Mouse (Mus musculus): ENCODE data around the gene Dock2. TPM values are rescaled to one million over a fixed set of nuclear protein-coding genes. Genes with fewer than 3 reads are reported as not detected.

Dock2 gene
- polyA plus RNA-seq, 1 experiment = 35.9 TPM

DNA sequence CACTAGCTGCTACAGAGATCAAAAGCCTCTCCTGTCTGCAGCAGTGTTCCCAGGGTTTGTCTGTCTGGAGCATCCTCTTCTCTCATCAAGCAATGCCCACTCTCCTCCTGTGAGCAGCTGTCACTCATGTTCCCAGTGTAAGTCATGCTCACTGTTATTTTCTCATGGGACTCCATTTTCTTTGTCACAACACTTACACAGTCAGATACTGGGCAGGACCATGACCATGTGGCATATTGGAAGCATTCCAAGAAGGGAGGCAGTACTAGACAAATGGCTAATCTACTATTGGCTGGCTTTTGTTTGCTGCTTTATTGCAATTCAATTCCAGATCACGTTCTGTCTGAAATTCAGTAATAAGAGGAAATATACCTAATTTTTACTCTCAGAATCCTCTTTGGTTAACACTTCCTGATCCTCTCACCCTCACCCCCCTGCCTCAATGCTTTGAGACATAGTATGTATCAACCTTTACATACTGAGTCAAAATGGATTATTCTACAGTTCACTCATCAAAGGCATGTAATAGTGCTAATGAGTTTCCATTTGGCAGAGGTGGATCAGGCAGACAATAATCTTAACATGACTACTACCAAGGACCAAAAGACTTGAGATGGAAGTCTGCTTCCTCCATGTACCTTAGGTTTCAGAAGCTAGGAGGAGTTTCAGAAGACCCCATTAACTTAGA, 398.5 kb downstream of the Dock2 start:
- WGBS = 57% methylated on average over 1 of the region's 1 CpGs
- Histone ChIP-seq H3K27ac (ENCODE audit: insufficient read depth, low read length) (no peak overlapping the region), H3K4me3 (ENCODE audit: extremely low read depth, insufficient read depth, insufficient read length) (no peak overlapping the region), H3K27me3 (ENCODE audit: control insufficient read depth, insufficient read depth, low read length) (no peaks in the 10 kb centered on the region), H3K36me3 (ENCODE audit: control insufficient read depth, insufficient read depth, low read length) (peaks cover 4% of the 10 kb centered on the region), H3K4me1 (ENCODE audit: control insufficient read depth, insufficient read depth, insufficient read length) (no peaks in the 10 kb centered on the region)
- DNase-seq (ENCODE audit: low read depth in 1 of 2, low spot score in 2 of 2) = no peak
- no peak for TF ChIP-seq CTCF (IDR thresholded peaks at IDR 0.05; ENCODE audit: extremely low read depth, insufficient read depth, insufficient read length, insufficient replicate concordance)
- TF ChIP-seq POLR2A (IDR thresholded peaks at IDR 0.05; ENCODE audit: low read depth, low read length) = no peak

DNA sequence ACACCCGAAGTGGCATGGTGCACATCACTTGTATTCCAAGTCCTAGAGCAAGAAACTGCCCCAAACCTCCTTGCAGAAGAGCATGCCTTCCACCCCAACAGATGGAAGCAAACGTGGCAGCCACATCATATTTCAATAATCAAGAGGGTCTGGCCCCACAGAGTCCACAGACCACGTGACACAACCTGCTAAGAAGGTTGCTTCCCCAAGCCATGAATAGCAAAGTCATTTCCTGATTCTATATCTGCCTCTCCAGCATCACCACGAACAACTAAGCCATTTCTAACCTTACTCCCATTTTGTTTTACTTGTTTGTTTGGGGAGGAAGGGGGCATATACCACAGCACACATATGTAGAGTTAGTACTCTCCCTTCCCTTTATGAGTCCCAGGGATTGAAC, 399.5 kb downstream of the Dock2 start:
- Histone ChIP-seq H3K36me3 (ENCODE audit: control insufficient read depth, insufficient read depth, low read length) (peaks cover 4% of the 10 kb centered on the region), H3K27ac (ENCODE audit: insufficient read depth, low read length) (no peak overlapping the region), H3K4me1 (ENCODE audit: control insufficient read depth, insufficient read depth, insufficient read length) (no peaks in the 10 kb centered on the region), H3K27me3 (ENCODE audit: control insufficient read depth, insufficient read depth, low read length) (no peaks in the 10 kb centered on the region), H3K4me3 (ENCODE audit: extremely low read depth, insufficient read depth, insufficient read length) (no peak overlapping the region)
- no peak for DNase-seq (ENCODE audit: low read depth in 1 of 2, low spot score in 2 of 2)
- WGBS = 45% methylated on average over 4 of the region's 4 CpGs
- TF ChIP-seq POLR2A (IDR thresholded peaks at IDR 0.05; ENCODE audit: low read depth, low read length) (no peak), CTCF (IDR thresholded peaks at IDR 0.05; ENCODE audit: extremely low read depth, insufficient read depth, insufficient read length, insufficient replicate concordance) (no peak)

- no peaks in the 10 kb centered on the region for H3K27me3 ChIP-seq (ENCODE audit: control insufficient read depth, insufficient read depth, low read length)
- no peak overlapping the region for H3K27ac ChIP-seq (ENCODE audit: insufficient read depth, low read length)
- no peak overlapping the region for H3K4me3 ChIP-seq (ENCODE audit: extremely low read depth, insufficient read depth, insufficient read length)
- DNase-seq (ENCODE audit: low read depth in 1 of 2, low spot score in 2 of 2) = no peak
- peaks cover 6% of the 10 kb centered on the region for H3K36me3 ChIP-seq (ENCODE audit: control insufficient read depth, insufficient read depth, low read length)
- 78% methylated on average over 3 of the region's 3 CpGs for WGBS
- TF ChIP-seq POLR2A (IDR thresholded peaks at IDR 0.05; ENCODE audit: low read depth, low read length) = no peak
- TF ChIP-seq CTCF (IDR thresholded peaks at IDR 0.05; ENCODE audit: extremely low read depth, insufficient read depth, insufficient read length, insufficient replicate concordance) = no peak
- H3K4me1 ChIP-seq (ENCODE audit: control insufficient read depth, insufficient read depth, insufficient read length) = no peaks in the 10 kb centered on the region
Measured at GRCm38 (mm10) chr11:34383501-34383900, 400.2 kb downstream of the Dock2 start.

DNA sequence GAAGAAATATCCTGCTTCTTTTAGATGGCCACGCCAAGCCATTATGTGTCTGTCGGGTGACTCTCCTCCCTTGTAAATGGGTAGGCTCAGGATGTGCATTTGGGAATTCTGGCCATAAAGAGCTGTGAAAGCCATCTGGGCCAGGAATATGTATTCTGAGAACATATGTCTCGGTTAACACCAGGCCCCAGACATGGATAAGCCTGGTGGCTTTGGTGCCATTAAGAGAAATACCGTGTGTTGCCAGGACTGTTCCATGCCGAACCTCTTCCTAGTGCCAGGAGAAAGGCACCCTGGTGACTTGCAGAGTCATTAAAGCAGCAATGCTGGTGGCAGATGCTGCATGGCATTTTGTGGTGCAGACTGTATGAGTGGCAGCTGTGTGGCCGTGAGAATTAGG, 406.0 kb downstream of the Dock2 start:
- WGBS = 92% methylated on average over 6 of the region's 6 CpGs
- no peak overlapping the region for H3K4me3 ChIP-seq (ENCODE audit: extremely low read depth, insufficient read depth, insufficient read length)
- H3K36me3 ChIP-seq (ENCODE audit: control insufficient read depth, insufficient read depth, low read length) = peaks cover 7% of the 10 kb centered on the region
- H3K27ac ChIP-seq (ENCODE audit: insufficient read depth, low read length) = no peak overlapping the region
- H3K4me1 ChIP-seq (ENCODE audit: control insufficient read depth, insufficient read depth, insufficient read length) = no peaks in the 10 kb centered on the region
- no peak for DNase-seq (ENCODE audit: low read depth in 1 of 2, low spot score in 2 of 2)
- TF ChIP-seq CTCF (IDR thresholded peaks at IDR 0.05; ENCODE audit: extremely low read depth, insufficient read depth, insufficient read length, insufficient replicate concordance) (no peak), POLR2A (IDR thresholded peaks at IDR 0.05; ENCODE audit: low read depth, low read length) (no peak)
- no peaks in the 10 kb centered on the region for H3K27me3 ChIP-seq (ENCODE audit: control insufficient read depth, insufficient read depth, low read length)

DNA sequence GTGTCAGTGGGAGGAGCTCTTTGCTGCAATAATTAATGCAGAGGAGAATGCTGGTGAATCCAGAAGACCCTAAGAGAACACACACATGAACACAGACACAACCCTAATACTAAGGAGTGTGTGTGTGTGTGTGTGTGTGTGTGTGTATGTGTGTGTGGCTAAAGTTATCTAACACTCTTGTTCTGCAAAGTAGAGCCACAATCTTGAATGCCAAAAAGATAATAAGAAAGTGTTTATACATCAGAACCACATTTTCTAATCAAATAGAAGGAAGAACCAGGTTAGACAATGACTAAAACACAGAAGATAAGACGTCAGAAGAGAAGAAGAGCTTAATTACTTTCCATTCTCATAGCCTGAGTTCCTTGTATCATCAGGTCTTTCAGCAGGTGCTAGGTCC, 408.1 kb downstream of the Dock2 start:
- H3K27ac ChIP-seq (ENCODE audit: insufficient read depth, low read length) = no peak overlapping the region
- no peaks in the 10 kb centered on the region for H3K4me1 ChIP-seq (ENCODE audit: control insufficient read depth, insufficient read depth, insufficient read length)
- peaks cover 3% of the 10 kb centered on the region; the same call in 1 of the 2 replicates for H3K36me3 ChIP-seq (ENCODE audit: control insufficient read depth, insufficient read depth, low read length)
- TF ChIP-seq POLR2A (IDR thresholded peaks at IDR 0.05; ENCODE audit: low read depth, low read length) (no peak), CTCF (IDR thresholded peaks at IDR 0.05; ENCODE audit: extremely low read depth, insufficient read depth, insufficient read length, insufficient replicate concordance) (no peak)
- 84% methylated on average over 1 of the region's 1 CpGs for WGBS
- DNase-seq (ENCODE audit: low read depth in 1 of 2, low spot score in 2 of 2) = no peak
- no peak overlapping the region for H3K4me3 ChIP-seq (ENCODE audit: extremely low read depth, insufficient read depth, insufficient read length)
- H3K27me3 ChIP-seq (ENCODE audit: control insufficient read depth, insufficient read depth, low read length) = no peaks in the 10 kb centered on the region

- no peak overlapping the region for H3K27ac ChIP-seq (ENCODE audit: insufficient read depth, low read length)
- H3K36me3 ChIP-seq (ENCODE audit: control insufficient read depth, insufficient read depth, low read length) = peaks cover 6% of the 10 kb centered on the region; the same call in 1 of the 2 replicates
- no peaks in the 10 kb centered on the region for H3K27me3 ChIP-seq (ENCODE audit: control insufficient read depth, insufficient read depth, low read length)
- no peak overlapping the region for H3K4me3 ChIP-seq (ENCODE audit: extremely low read depth, insufficient read depth, insufficient read length)
- 86% methylated on average over 4 of the region's 4 CpGs for WGBS
- TF ChIP-seq POLR2A (IDR thresholded peaks at IDR 0.05; ENCODE audit: low read depth, low read length) (no peak), CTCF (IDR thresholded peaks at IDR 0.05; ENCODE audit: extremely low read depth, insufficient read depth, insufficient read length, insufficient replicate concordance) (no peak)
- DNase-seq (ENCODE audit: low read depth in 1 of 2, low spot score in 2 of 2) = no peak
- H3K4me1 ChIP-seq (ENCODE audit: control insufficient read depth, insufficient read depth, insufficient read length) = no peaks in the 10 kb centered on the region
Measured at GRCm38 (mm10) chr11:34372224-34372623, 411.5 kb downstream of the Dock2 start.

DNA sequence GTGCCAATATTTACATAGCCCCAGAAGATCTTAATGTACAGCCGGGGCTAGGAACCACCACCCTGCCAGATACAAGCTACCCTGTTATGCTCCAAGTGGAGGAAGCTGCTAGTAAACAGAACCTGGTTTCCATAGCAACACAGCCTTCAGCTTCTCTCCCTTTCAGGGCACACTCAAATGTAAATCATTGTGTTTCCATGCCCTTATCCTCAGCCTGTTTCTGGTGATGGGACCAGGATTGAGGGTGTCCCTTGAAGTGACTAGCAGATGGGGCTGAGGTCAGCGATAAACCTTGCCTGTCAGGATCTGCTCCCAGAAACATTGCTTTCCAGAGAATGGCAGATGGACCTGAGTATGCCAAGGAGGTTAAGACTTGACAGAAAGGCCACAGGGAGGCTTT, 427.6 kb downstream of the Dock2 start:
- TF ChIP-seq POLR2A (IDR thresholded peaks at IDR 0.05; ENCODE audit: low read depth, low read length) = no peak
- no peak for TF ChIP-seq CTCF (IDR thresholded peaks at IDR 0.05; ENCODE audit: extremely low read depth, insufficient read depth, insufficient read length, insufficient replicate concordance)
- no peak for DNase-seq (ENCODE audit: low read depth in 1 of 2, low spot score in 2 of 2)
- H3K4me3 ChIP-seq (ENCODE audit: extremely low read depth, insufficient read depth, insufficient read length) = no peak overlapping the region
- H3K27ac ChIP-seq (ENCODE audit: insufficient read depth, low read length) = no peak overlapping the region
- H3K36me3 ChIP-seq (ENCODE audit: control insufficient read depth, insufficient read depth, low read length) = 0 out of 2 replicates have a peak, but pooled peaks cover 3% of the 10 kb centered on the region
- 87% methylated on average over 2 of the region's 2 CpGs for WGBS
- no peaks in the 10 kb centered on the region for H3K27me3 ChIP-seq (ENCODE audit: control insufficient read depth, insufficient read depth, low read length)
- no peaks in the 10 kb centered on the region for H3K4me1 ChIP-seq (ENCODE audit: control insufficient read depth, insufficient read depth, insufficient read length)

Data from spleen, adult 2 months (tissue).